Mouse (Mus musculus) hindbrain, embryonic 10.5 days (tissue): ENCODE data around the gene Fuca1. TPM values are rescaled to one million over a fixed set of nuclear protein-coding genes. Genes with fewer than 3 reads are reported as not detected.
"Not testable (repeated sequence)": the region's sequence is repeated elsewhere in the genome, so short reads cannot be mapped to it uniquely, and the experiment has no call there.

Experiments used
- DNase-seq: peaks from one replicate; pipeline ENCODE4 v3.0.0-alpha.2; 2017; ENCODE audit warnings: low spot score
- H3K27ac ChIP-seq: fragments of 300-500 bp; sonication (generic); 2 replicates; pipeline ENCODE4 v1.5.1; 2016; ENCODE audit warnings: mild to moderate bottlenecking, moderate library complexity
- H3K27me3 ChIP-seq: fragments of 300-500 bp; sonication (generic); 2 replicates; pipeline ENCODE4 v1.6.1; 2016; ENCODE audit warnings: mild to moderate bottlenecking; ENCODE audit not compliant: poor library complexity, insufficient read depth, severe bottlenecking
- H3K36me3 ChIP-seq: fragments of 300-500 bp; sonication (generic); 2 replicates; pipeline ENCODE4 v1.6.1; 2016; ENCODE audit warnings: mild to moderate bottlenecking, moderate library complexity
- H3K4me1 ChIP-seq: fragments of 300-500 bp; sonication (generic); replicated peaks from 2 replicates; pipeline ENCODE4 v1.6.1; 2016; ENCODE audit warnings: mild to moderate bottlenecking
- H3K4me3 ChIP-seq: fragments of 300-500 bp; sonication (generic); 2 replicates; pipeline ENCODE4 v1.5.1; 2016; ENCODE audit warnings: mild to moderate bottlenecking, moderate library complexity
- H3K9me3 ChIP-seq: fragments of 300-500 bp; sonication (generic); 2 replicates; pipeline ENCODE4 v1.6.1; 2016; ENCODE audit warnings: mild to moderate bottlenecking, moderate library complexity
- WGBS: fragments of 180-500 bp; shearing (Covaris S2); methylation state at CpG from one replicate; pipeline ENCODE4 v1.1.7; 2016; 5-methylcytosine and 5-hydroxymethylcytosine counted together
- polyA plus RNA-seq: library from polyadenylated mRNA; unstranded; fragments of >200 nt; fragmentation: Nextera tagmentation; extraction: Ambion mirVana; gene quantifications from 2 replicates; pipeline ENCODE4 v1.2.1, GENCODE M21; 2016

Fuca1 gene
- polyA plus RNA-seq, 1 experiment from 2014 or later, result 59.5 TPM

DNA sequence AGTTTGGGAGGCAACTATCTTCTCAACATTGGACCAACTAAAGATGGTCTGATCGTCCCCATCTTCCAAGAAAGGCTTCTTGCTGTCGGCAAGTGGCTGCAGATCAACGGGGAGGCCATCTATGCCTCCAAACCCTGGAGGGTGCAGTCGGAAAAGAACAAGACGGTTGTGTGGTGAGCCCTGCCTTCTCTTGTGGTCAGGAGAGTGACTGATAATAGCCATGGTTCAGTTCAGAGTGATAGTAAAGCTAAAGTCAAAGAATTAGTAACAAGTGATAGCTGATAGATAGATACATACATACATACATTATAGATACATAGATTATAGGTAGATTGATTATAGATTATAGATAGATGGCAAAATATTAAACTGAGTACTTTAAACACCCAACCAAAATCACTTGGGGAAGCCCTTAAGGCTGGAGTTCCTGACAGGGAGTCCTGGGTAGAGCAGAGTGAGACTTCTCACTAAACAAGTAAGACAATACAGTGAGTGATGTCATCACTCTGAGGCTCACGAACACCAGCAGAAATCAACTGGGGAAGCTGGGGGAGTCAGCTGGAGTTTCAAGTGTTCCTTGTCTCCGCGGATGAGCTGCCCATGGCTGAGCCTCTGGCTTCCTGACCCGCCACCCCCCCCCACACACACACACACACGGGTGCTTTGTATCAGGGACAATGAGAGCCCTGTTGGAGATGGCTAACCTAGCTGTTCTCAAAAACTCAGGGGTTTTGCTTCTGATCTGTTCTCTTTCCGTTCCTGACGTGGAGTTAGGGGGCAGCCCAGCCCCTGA lies 14.4 kb downstream of the Fuca1 start:
- peak overlapping the region; percentile 78 for H3K27ac ChIP-seq
- H3K27me3 ChIP-seq, result no peaks in the 10 kb centered on the region
- peak; percentile 34 for DNase-seq
- H3K4me1 ChIP-seq, result peaks cover 14% of the 10 kb centered on the region
- no peak overlapping the region for H3K4me3 ChIP-seq
- peaks cover 55% of the 10 kb centered on the region for H3K36me3 ChIP-seq
- H3K9me3 ChIP-seq, result no peaks in the 10 kb centered on the region
- WGBS, result 50% methylated on average over 12 of the region's 12 CpGs

GRCm38 (mm10) chr4:135935502-135935901 lies 15.0 kb downstream of the Fuca1 start:
- 60% methylated on average over 5 of the region's 5 CpGs for WGBS
- peaks cover 57% of the 10 kb centered on the region for H3K36me3 ChIP-seq
- DNase-seq, result no peak
- H3K4me3 ChIP-seq, result no peak overlapping the region
- peak overlapping the region; percentile 78 for H3K27ac ChIP-seq
- H3K27me3 ChIP-seq, result no peaks in the 10 kb centered on the region
- 0 out of 2 replicates have a peak, but pooled peaks cover under 1% of the 10 kb centered on the region for H3K9me3 ChIP-seq
- peaks cover 14% of the 10 kb centered on the region for H3K4me1 ChIP-seq

DNA sequence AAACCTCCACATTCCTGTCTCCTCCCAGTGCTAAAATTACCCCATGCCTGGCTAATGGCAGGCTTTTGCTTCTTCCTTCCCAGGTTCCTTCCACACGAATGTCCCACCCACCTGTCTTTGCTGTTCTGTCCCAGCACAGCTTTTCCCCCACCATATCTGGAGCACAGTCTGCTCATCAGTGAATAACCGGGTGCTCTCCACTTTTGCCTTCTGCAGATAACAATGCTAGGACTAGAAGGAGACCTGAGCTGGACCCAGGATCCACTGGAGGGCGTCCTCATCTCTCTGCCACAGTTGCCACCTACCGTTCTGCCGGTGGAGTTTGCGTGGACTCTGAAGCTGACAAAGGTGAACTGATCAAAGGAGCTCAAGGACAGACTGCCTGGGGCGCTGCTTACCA lies 18.3 kb downstream of the Fuca1 start:
- H3K4me3 ChIP-seq, result no peak overlapping the region
- no peak overlapping the region for H3K27ac ChIP-seq
- no peaks in the 10 kb centered on the region for H3K27me3 ChIP-seq
- peaks cover 43% of the 10 kb centered on the region for H3K36me3 ChIP-seq
- 85% methylated on average over 7 of the region's 7 CpGs for WGBS
- peaks cover 17% of the 10 kb centered on the region for H3K4me1 ChIP-seq
- DNase-seq, result no peak
- 0 out of 2 replicates have a peak, but pooled peaks cover 6% of the 10 kb centered on the region for H3K9me3 ChIP-seq

DNA sequence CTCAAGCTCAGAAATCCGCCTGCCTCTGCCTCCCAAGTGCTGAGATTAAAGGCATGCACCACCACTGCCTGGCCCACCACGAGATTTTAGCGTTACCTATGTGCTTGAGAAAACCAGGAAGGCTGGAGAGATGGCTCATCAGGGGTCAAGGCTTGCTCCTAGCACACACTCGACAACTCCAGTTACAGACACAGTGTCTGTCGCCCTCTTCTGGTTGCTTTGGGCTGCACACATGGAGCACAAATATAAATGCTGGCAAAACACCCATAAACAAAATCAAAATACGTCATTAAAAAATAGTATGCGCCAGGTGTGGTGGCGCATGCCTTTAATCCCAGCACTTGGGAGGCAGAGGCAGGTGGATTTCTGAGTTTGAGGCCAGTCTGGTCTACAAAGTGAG lies 20.5 kb downstream of the Fuca1 start:
- 83% methylated on average over 8 of the region's 8 CpGs for WGBS
- not testable (repeated sequence) for H3K4me3 ChIP-seq
- H3K4me1 ChIP-seq, result peaks cover 10% of the 10 kb centered on the region

GRCm38 (mm10) chr4:135942193-135942592 lies 21.7 kb downstream of the Fuca1 start:
- no peak for DNase-seq
- no peak overlapping the region for H3K27ac ChIP-seq
- peaks cover 19% of the 10 kb centered on the region for H3K4me1 ChIP-seq
- no peaks in the 10 kb centered on the region for H3K27me3 ChIP-seq
- H3K9me3 ChIP-seq, result 0 out of 2 replicates have a peak, but pooled peaks cover 6% of the 10 kb centered on the region
- no peak overlapping the region for H3K4me3 ChIP-seq
- 89% methylated on average over 6 of the region's 6 CpGs for WGBS
- H3K36me3 ChIP-seq, result peaks cover 37% of the 10 kb centered on the region

More for the DNA sequence above, 20.5 kb downstream of the Fuca1 start:
- H3K27ac ChIP-seq, H3K9me3 ChIP-seq, DNase-seq, H3K27me3 ChIP-seq: not testable (repeated sequence)
- H3K36me3 ChIP-seq, result peaks cover 37% of the 10 kb centered on the region

DNA sequence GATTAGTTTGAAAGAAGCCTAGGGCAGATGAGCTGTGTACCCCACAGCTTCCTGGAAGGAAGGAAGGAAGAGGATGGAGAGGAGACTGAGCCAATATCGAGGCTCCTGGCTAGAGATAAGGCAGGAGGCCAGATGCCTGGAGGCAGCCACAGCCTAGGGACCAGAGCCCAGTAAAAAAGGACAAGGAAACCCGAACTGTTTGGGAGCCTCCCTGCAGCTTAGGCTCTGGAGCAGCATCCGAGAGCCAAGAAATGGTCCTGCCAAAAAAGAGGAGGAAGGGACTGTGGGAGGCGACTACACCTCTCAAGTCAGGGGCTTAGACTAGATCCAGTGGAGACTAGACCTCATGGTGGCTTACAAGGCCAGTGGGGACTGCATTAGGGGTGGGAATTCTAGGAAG lies 22.9 kb downstream of the Fuca1 start:
- Histone ChIP-seq H3K36me3 (peaks cover 33% of the 10 kb centered on the region), H3K27me3 (no peaks in the 10 kb centered on the region), H3K4me3 (no peak overlapping the region; the same call in 1 of the 2 replicates), H3K9me3 (0 out of 2 replicates have a peak, but pooled peaks cover 6% of the 10 kb centered on the region), H3K4me1 (peaks cover 20% of the 10 kb centered on the region), H3K27ac (no peak overlapping the region; the same call in 1 of the 2 replicates)
- WGBS, result 70% methylated on average over 4 of the region's 4 CpGs
- no peak for DNase-seq

GRCm38 (mm10) chr4:135945706-135946105 lies 25.2 kb downstream of the Fuca1 start:
- peak overlapping the region; percentile 85 for H3K27ac ChIP-seq
- 77% methylated on average over 10 of the region's 10 CpGs for WGBS
- peak overlapping the region; percentile 93 for H3K4me3 ChIP-seq
- H3K9me3 ChIP-seq, result 0 out of 2 replicates have a peak, but pooled peaks cover 4% of the 10 kb centered on the region
- H3K27me3 ChIP-seq, result no peaks in the 10 kb centered on the region
- H3K36me3 ChIP-seq, result peaks cover 14% of the 10 kb centered on the region
- peaks cover 25% of the 10 kb centered on the region for H3K4me1 ChIP-seq
- DNase-seq, result no peak

GRCm38 (mm10) chr4:135946278-135946658 lies 25.7 kb downstream of the Fuca1 start, which contains the start of gene Hmgcl:
Hmgcl (plus strand) TSS chr4:135946448.
- Histone ChIP-seq H3K4me3 (peak within 1 kb of the TSS; percentile 93), H3K9me3 (0 out of 2 replicates have a peak, but pooled peaks cover under 1% of the 10 kb centered on the region), H3K36me3 (peaks cover 14% of the 10 kb centered on the region), H3K4me1 (peaks cover 25% of the 10 kb centered on the region), H3K27me3 (no peaks in the 10 kb centered on the region), H3K27ac (peak within 1 kb of the TSS; percentile 85)
- peak; percentile 91 for DNase-seq
- under 1% methylated on average over 23 of the region's 23 CpGs for WGBS

- Histone ChIP-seq H3K4me1 (peaks cover 25% of the 10 kb centered on the region), H3K36me3 (peaks cover 15% of the 10 kb centered on the region), H3K9me3 (0 out of 2 replicates have a peak, but pooled peaks cover 4% of the 10 kb centered on the region), H3K27me3 (no peaks in the 10 kb centered on the region), H3K4me3 (peak overlapping the region; percentile 93), H3K27ac (peak overlapping the region; percentile 85)
- no peak for DNase-seq
- WGBS, result 2% methylated on average over 28 of the region's 28 CpGs
These were observed 26.2 kb downstream of the Fuca1 start for GRCm38 (mm10) chr4:135946659-135947301.

DNA sequence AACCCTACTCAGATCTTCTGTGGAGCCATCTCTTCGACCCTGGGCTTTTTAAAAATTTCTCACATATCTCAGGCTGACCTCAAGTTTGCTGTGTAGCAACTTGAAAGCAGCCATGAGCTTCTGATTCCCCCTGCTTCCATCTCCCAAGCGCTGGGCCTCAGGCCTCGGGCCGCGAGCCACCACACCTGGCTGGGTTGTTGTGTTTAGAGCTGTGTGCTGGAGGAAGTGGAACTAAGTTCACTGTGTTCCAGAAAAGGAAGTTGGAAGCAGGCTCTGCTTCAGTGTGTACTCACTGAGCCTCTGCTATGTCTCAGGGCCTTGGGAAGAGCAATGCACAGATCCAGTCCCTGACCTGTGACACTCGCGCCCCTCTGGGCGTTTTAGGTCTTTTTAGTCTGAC lies 27.6 kb downstream of the Fuca1 start:
- Histone ChIP-seq H3K4me3 (no peak overlapping the region), H3K36me3 (peaks cover 24% of the 10 kb centered on the region), H3K9me3 (peaks cover 4% of the 10 kb centered on the region; the same call in 1 of the 2 replicates), H3K27ac (no peak overlapping the region), H3K4me1 (peaks cover 25% of the 10 kb centered on the region), H3K27me3 (no peaks in the 10 kb centered on the region)
- no peak for DNase-seq
- 94% methylated on average over 8 of the region's 8 CpGs for WGBS

DNA sequence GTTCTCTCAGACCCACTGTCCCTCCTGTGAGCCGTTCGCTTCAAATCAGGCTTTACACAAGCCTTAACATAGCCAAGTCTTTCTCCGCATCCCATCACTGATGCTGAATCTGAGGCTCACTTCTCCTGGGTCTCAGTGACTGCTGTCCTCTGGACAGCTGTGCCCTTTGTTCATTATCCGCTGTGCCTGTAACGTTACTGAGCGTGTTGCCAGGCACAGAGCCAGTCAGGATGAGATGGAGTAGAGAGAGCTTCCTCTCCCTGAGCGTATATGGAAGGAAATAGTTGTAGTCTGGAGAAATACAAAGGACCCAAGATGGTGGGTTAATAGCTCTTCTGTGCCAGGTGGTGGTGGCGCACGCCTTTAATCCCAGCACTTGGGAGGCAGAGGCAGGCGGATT lies 28.9 kb downstream of the Fuca1 start:
- Histone ChIP-seq H3K9me3 (peaks cover 4% of the 10 kb centered on the region; the same call in 1 of the 2 replicates), H3K4me3 (no peak overlapping the region), H3K27me3 (no peaks in the 10 kb centered on the region), H3K4me1 (peaks cover 22% of the 10 kb centered on the region), H3K27ac (no peak overlapping the region), H3K36me3 (peaks cover 30% of the 10 kb centered on the region)
- no peak for DNase-seq
- 89% methylated on average over 10 of the region's 10 CpGs for WGBS

DNA sequence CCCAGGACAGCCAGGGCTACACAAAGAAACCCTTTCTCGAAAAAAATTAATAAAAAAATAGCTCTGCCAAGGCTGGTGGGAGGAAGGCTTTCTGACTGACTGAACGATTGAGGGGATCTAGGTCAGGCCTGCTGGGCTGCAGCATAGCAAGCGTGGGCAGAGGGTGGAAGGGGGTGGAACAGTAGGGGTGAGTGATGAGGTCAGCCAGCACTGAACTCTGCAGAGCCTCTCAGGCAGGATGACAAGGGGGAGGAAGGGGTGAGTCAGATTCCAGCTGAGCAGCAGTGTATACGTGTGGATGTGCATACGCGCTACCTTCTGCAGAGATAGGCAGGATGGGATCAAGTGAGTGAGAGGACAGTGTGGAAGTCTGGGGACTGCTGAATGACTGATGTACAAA lies 29.4 kb downstream of the Fuca1 start:
- no peaks in the 10 kb centered on the region for H3K27me3 ChIP-seq
- DNase-seq, result no peak
- peaks cover 4% of the 10 kb centered on the region; the same call in 1 of the 2 replicates for H3K9me3 ChIP-seq
- H3K4me3 ChIP-seq, result no peak overlapping the region
- peaks cover 31% of the 10 kb centered on the region for H3K36me3 ChIP-seq
- H3K4me1 ChIP-seq, result peaks cover 22% of the 10 kb centered on the region
- 0 out of 2 replicates have a peak overlapping the region, but pooled peaks have one; percentile 45 for H3K27ac ChIP-seq
- WGBS, result 69% methylated on average over 6 of the region's 6 CpGs

DNA sequence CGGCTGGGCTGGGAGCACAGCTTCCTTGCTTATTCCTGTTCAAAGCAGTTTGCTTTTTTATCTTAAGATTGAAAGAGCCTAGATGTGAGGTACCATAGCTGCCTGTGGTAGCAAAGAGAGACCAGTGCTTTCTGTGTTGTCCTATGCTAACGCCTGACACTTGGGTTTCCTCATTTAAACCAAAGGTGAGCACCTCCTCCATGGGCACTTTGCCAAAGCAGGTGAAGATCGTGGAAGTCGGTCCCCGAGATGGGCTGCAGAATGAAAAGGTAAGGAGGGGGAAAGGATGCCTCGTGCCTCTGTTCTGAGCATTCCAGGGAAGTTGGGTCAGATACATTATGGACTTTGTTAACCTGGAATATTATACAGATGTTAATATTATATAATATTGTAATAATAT lies 29.8 kb downstream of the Fuca1 start:
- 93% methylated on average over 6 of the region's 6 CpGs for WGBS
- peaks cover 33% of the 10 kb centered on the region for H3K36me3 ChIP-seq

More for the DNA sequence above, 29.8 kb downstream of the Fuca1 start:
- Histone ChIP-seq H3K27me3 (no peaks in the 10 kb centered on the region), H3K4me3 (no peak overlapping the region), H3K9me3 (peaks cover 4% of the 10 kb centered on the region; the same call in 1 of the 2 replicates), H3K27ac (no peak overlapping the region), H3K4me1 (peaks cover 22% of the 10 kb centered on the region)
- DNase-seq, result no peak
